Mouse (Mus musculus): Measurements from ENCODE around the gene Mvb12b. TPM values are rescaled to one million over a fixed set of nuclear protein-coding genes. Genes with fewer than 3 reads are reported as not detected.

The Mvb12b gene
- polyA plus RNA-seq, 1 experiment from 2014 or later, result 12.7 TPM

- 80% methylated on average over 11 of the region's 11 CpGs for WGBS
- Histone ChIP-seq H3K4me1 (replicated peaks) (peaks cover 5% of the 10 kb centered on the region), H3K9me3 (replicated peaks) (no peaks in the 10 kb centered on the region), H3K4me2 (no peak overlapping the region), H3K27me3 (no peaks in the 10 kb centered on the region), H3K36me3 (no peaks in the 10 kb centered on the region), H3K4me3 (no peak overlapping the region), H3K27ac (no peak overlapping the region), H3K9ac (no peak overlapping the region)
- ATAC-seq (replicated peaks; ENCODE audit: insufficient number of reproducible peaks, insufficient read depth, low FRiP score, low read depth), result no peak
These were observed 82.1 kb downstream of the Mvb12b start for GRCm38 (mm10) chr2:33805640-33806039.

- no peak for ATAC-seq (replicated peaks; ENCODE audit: insufficient number of reproducible peaks, insufficient read depth, low FRiP score, low read depth)
- 70% methylated on average over 4 of the region's 4 CpGs for WGBS
- no peaks in the 10 kb centered on the region for H3K9me3 ChIP-seq (replicated peaks)
- no peaks in the 10 kb centered on the region for H3K27me3 ChIP-seq
- no peak overlapping the region for H3K9ac ChIP-seq
- no peaks in the 10 kb centered on the region for H3K36me3 ChIP-seq
- H3K27ac ChIP-seq, result no peak overlapping the region
- H3K4me3 ChIP-seq, result no peak overlapping the region
- H3K4me1 ChIP-seq (replicated peaks), result peaks cover 8% of the 10 kb centered on the region
- no peak overlapping the region for H3K4me2 ChIP-seq
These were observed 84.0 kb downstream of the Mvb12b start for GRCm38 (mm10) chr2:33803717-33804214.

- no peak overlapping the region for H3K4me3 ChIP-seq
- 91% methylated on average over 12 of the region's 12 CpGs for WGBS
- H3K9me3 ChIP-seq (replicated peaks), result no peaks in the 10 kb centered on the region
- H3K27ac ChIP-seq, result no peak overlapping the region
- ATAC-seq (replicated peaks; ENCODE audit: insufficient number of reproducible peaks, insufficient read depth, low FRiP score, low read depth), result no peak
- no peaks in the 10 kb centered on the region for H3K27me3 ChIP-seq
- H3K4me1 ChIP-seq (replicated peaks), result peaks cover 8% of the 10 kb centered on the region
- H3K9ac ChIP-seq, result no peak overlapping the region
- no peaks in the 10 kb centered on the region for H3K36me3 ChIP-seq
- no peak overlapping the region for H3K4me2 ChIP-seq
These were observed 84.6 kb downstream of the Mvb12b start for GRCm38 (mm10) chr2:33803083-33803615.

- ATAC-seq (replicated peaks; ENCODE audit: insufficient number of reproducible peaks, insufficient read depth, low FRiP score, low read depth), result no peak
- no peak overlapping the region for H3K9ac ChIP-seq
- H3K4me3 ChIP-seq, result no peak overlapping the region
- no peak overlapping the region for H3K4me2 ChIP-seq
- H3K4me1 ChIP-seq (replicated peaks), result peaks cover 8% of the 10 kb centered on the region
- H3K9me3 ChIP-seq (replicated peaks), result no peaks in the 10 kb centered on the region
- H3K27ac ChIP-seq, result no peak overlapping the region
- WGBS, result 64% methylated on average over 13 of the region's 13 CpGs
- no peaks in the 10 kb centered on the region for H3K36me3 ChIP-seq
- H3K27me3 ChIP-seq, result no peaks in the 10 kb centered on the region
These were observed 86.0 kb downstream of the Mvb12b start for GRCm38 (mm10) chr2:33801760-33802159.

- Histone ChIP-seq H3K27me3 (no peaks in the 10 kb centered on the region), H3K4me2 (no peak overlapping the region), H3K36me3 (no peaks in the 10 kb centered on the region), H3K4me1 (replicated peaks) (peaks cover 8% of the 10 kb centered on the region), H3K4me3 (no peak overlapping the region), H3K9ac (no peak overlapping the region), H3K27ac (no peak overlapping the region), H3K9me3 (replicated peaks) (no peaks in the 10 kb centered on the region)
- ATAC-seq (replicated peaks; ENCODE audit: insufficient number of reproducible peaks, insufficient read depth, low FRiP score, low read depth), result no peak
- 69% methylated on average over 8 of the region's 8 CpGs for WGBS
These were observed 86.4 kb downstream of the Mvb12b start for GRCm38 (mm10) chr2:33801336-33801735.

GRCm38 (mm10) chr2:33800221-33800620 lies 87.5 kb downstream of the Mvb12b start:
- Histone ChIP-seq H3K9ac (no peak overlapping the region), H3K4me2 (no peak overlapping the region), H3K36me3 (no peaks in the 10 kb centered on the region), H3K9me3 (replicated peaks) (no peaks in the 10 kb centered on the region), H3K4me3 (no peak overlapping the region), H3K27me3 (no peaks in the 10 kb centered on the region), H3K4me1 (replicated peaks) (peaks cover 8% of the 10 kb centered on the region), H3K27ac (no peak overlapping the region)
- WGBS, result 72% methylated on average over 6 of the region's 6 CpGs
- no peak for ATAC-seq (replicated peaks; ENCODE audit: insufficient number of reproducible peaks, insufficient read depth, low FRiP score, low read depth)

- 93% methylated on average over 15 of the region's 15 CpGs for WGBS
- Histone ChIP-seq H3K36me3 (no peaks in the 10 kb centered on the region), H3K27ac (no peak overlapping the region), H3K9me3 (replicated peaks) (no peaks in the 10 kb centered on the region), H3K4me1 (replicated peaks) (peaks cover 14% of the 10 kb centered on the region), H3K4me3 (no peak overlapping the region), H3K9ac (no peak overlapping the region), H3K27me3 (no peaks in the 10 kb centered on the region), H3K4me2 (no peak overlapping the region)
- ATAC-seq (replicated peaks; ENCODE audit: insufficient number of reproducible peaks, insufficient read depth, low FRiP score, low read depth), result no peak
These were observed 91.9 kb downstream of the Mvb12b start for GRCm38 (mm10) chr2:33795716-33796472.

- Histone ChIP-seq H3K27me3 (no peaks in the 10 kb centered on the region), H3K4me2 (no peak overlapping the region), H3K9ac (no peak overlapping the region), H3K27ac (0 out of 2 replicates have a peak overlapping the region, but pooled peaks have one; percentile 21), H3K4me1 (replicated peaks) (peaks cover 11% of the 10 kb centered on the region), H3K4me3 (no peak overlapping the region), H3K36me3 (no peaks in the 10 kb centered on the region), H3K9me3 (replicated peaks) (no peaks in the 10 kb centered on the region)
- 90% methylated on average over 7 of the region's 7 CpGs for WGBS
- no peak for ATAC-seq (replicated peaks; ENCODE audit: insufficient number of reproducible peaks, insufficient read depth, low FRiP score, low read depth)
These were observed 92.7 kb downstream of the Mvb12b start for GRCm38 (mm10) chr2:33795001-33795580.

- H3K4me2 ChIP-seq, result no peak overlapping the region
- H3K4me1 ChIP-seq (replicated peaks), result peaks cover 11% of the 10 kb centered on the region
- H3K36me3 ChIP-seq, result no peaks in the 10 kb centered on the region
- WGBS, result 37% methylated on average over 9 of the region's 9 CpGs
- no peaks in the 10 kb centered on the region for H3K27me3 ChIP-seq
- peak; percentile 53; the same call in 1 of the 2 replicates for ATAC-seq (replicated peaks; ENCODE audit: insufficient number of reproducible peaks, insufficient read depth, low FRiP score, low read depth)
- no peak overlapping the region for H3K9ac ChIP-seq
- no peaks in the 10 kb centered on the region for H3K9me3 ChIP-seq (replicated peaks)
- 0 out of 2 replicates have a peak overlapping the region, but pooled peaks have one; percentile 21 for H3K27ac ChIP-seq
- H3K4me3 ChIP-seq, result no peak overlapping the region
These were observed 93.3 kb downstream of the Mvb12b start for GRCm38 (mm10) chr2:33794483-33794882.

GRCm38 (mm10) chr2:33790301-33790700 lies 97.4 kb downstream of the Mvb12b start:
- H3K4me3 ChIP-seq, result no peak overlapping the region
- H3K4me1 ChIP-seq (replicated peaks), result peaks cover 20% of the 10 kb centered on the region
- no peak overlapping the region for H3K27ac ChIP-seq
- H3K27me3 ChIP-seq, result no peaks in the 10 kb centered on the region
- no peak overlapping the region for H3K9ac ChIP-seq
- 81% methylated on average over 5 of the region's 5 CpGs for WGBS
- ATAC-seq (replicated peaks; ENCODE audit: insufficient number of reproducible peaks, insufficient read depth, low FRiP score, low read depth), result no peak
- H3K36me3 ChIP-seq, result no peaks in the 10 kb centered on the region
- no peak overlapping the region for H3K4me2 ChIP-seq
- no peaks in the 10 kb centered on the region for H3K9me3 ChIP-seq (replicated peaks)

- 73% methylated on average over 9 of the region's 9 CpGs for WGBS
- H3K27me3 ChIP-seq, result no peaks in the 10 kb centered on the region
- no peaks in the 10 kb centered on the region for H3K36me3 ChIP-seq
- peaks cover 16% of the 10 kb centered on the region for H3K4me1 ChIP-seq (replicated peaks)
- H3K9ac ChIP-seq, result no peak overlapping the region
- no peak overlapping the region for H3K27ac ChIP-seq
- no peak overlapping the region for H3K4me3 ChIP-seq
- no peak overlapping the region for H3K4me2 ChIP-seq
- H3K9me3 ChIP-seq (replicated peaks), result no peaks in the 10 kb centered on the region
- no peak for ATAC-seq (replicated peaks; ENCODE audit: insufficient number of reproducible peaks, insufficient read depth, low FRiP score, low read depth)
These were observed 98.0 kb downstream of the Mvb12b start for GRCm38 (mm10) chr2:33789732-33790131.

Data from heart, embryonic 15.5 days (tissue).